Mouse (Mus musculus): Measurements from ENCODE around the gene Bak1. TPM values are rescaled to one million over a fixed set of nuclear protein-coding genes. Genes with fewer than 3 reads are reported as not detected.
"Not testable (repeated sequence)": the region's sequence is repeated elsewhere in the genome, so short reads cannot be mapped to it uniquely, and the experiment has no call there.

Gene Bak1
- total RNA-seq, 2 experiments from 2014 or later, result 27.2 to 31.0 TPM

GRCm38 (mm10) chr17:26985503-26986179 is 43.2 kb downstream of the Bak1 start:
- DNase-seq (ENCODE audit: low spot score in 2 of 2), result no peak

- no peak for DNase-seq (ENCODE audit: low spot score in 2 of 2)
Measured at GRCm38 (mm10) chr17:26983382-26983781, 45.4 kb downstream of the Bak1 start.

- DNase-seq (ENCODE audit: low spot score in 2 of 2), result no peak
Measured at GRCm38 (mm10) chr17:26981050-26981449, 47.8 kb downstream of the Bak1 start.

GRCm38 (mm10) chr17:26979426-26979825 is 49.4 kb downstream of the Bak1 start:
- DNase-seq (ENCODE audit: low spot score in 2 of 2), result no peak

GRCm38 (mm10) chr17:26977354-26977753 is 51.5 kb downstream of the Bak1 start:
- not testable (repeated sequence) for DNase-seq (ENCODE audit: low spot score in 2 of 2)

GRCm38 (mm10) chr17:26975415-26975814 is 53.4 kb downstream of the Bak1 start:
- no peak for DNase-seq (ENCODE audit: low spot score in 2 of 2)

- DNase-seq (ENCODE audit: low spot score in 2 of 2), result no peak
Measured at GRCm38 (mm10) chr17:26974547-26974946, 54.3 kb downstream of the Bak1 start.

GRCm38 (mm10) chr17:26972703-26973574 is 55.9 kb downstream of the Bak1 start, which contains the start of gene Zbtb9:
TSS of gene Zbtb9 (plus strand) at chr17:26973167.
- DNase-seq (ENCODE audit: low spot score in 2 of 2), result peak; percentile 92 to 95

- DNase-seq (ENCODE audit: low spot score in 2 of 2), result no peak
Measured at GRCm38 (mm10) chr17:26972107-26972506, 56.7 kb downstream of the Bak1 start.

- no peak for DNase-seq (ENCODE audit: low spot score in 2 of 2)
Measured at GRCm38 (mm10) chr17:26971247-26971905, 57.4 kb downstream of the Bak1 start.

GRCm38 (mm10) chr17:26970221-26970620 is 58.6 kb downstream of the Bak1 start:
- no peak for DNase-seq (ENCODE audit: low spot score in 2 of 2)

Other genes with a start within 250 kb of the Bak1 start
- gene Bnip1, start 247.9 kb downstream of the Bak1 start, total RNA-seq (2021), result 10 to 100 TPM; 20.2 to 23.7 TPM
- gene Nkx2-5, start 184.0 kb downstream of the Bak1 start, total RNA-seq (2021), result not detected
- 1 to 10 TPM; 1.1 to 1.2 TPM for gene Kifc5b, start 111.9 kb downstream of the Bak1 start, total RNA-seq (2021)
- 10 to 100 TPM; 45.4 to 46.7 TPM for gene Phf1, start 96.0 kb downstream of the Bak1 start, total RNA-seq (2021)
- gene Cuta, start 89.4 kb downstream of the Bak1 start, total RNA-seq (2021), result 100 to 1,000 TPM; 129 to 141 TPM
- 10 to 100 TPM; 16.6 to 19.1 TPM for gene Syngap1, start 87.8 kb downstream of the Bak1 start, total RNA-seq (2021)
- gene Zbtb9, start 55.8 kb downstream of the Bak1 start, total RNA-seq (2021), result 1 to 10 TPM; 6.4 to 8.0 TPM
- 1 to 10 TPM; 5.5 to 6.2 TPM for gene Itpr3, start 28.3 kb upstream of the Bak1 start, total RNA-seq (2021)
- gene Uqcc2, start 104.9 kb upstream of the Bak1 start, total RNA-seq (2021), result 100 to 1,000 TPM; 266 to 331 TPM
- gene Ip6k3, start 138.8 kb upstream of the Bak1 start, total RNA-seq (2021), result 1 to 10 TPM in 1 of 2 experiments, under 1 TPM in 1; 0.60 to 2.2 TPM
- 10 to 100 TPM; 60.5 to 72.7 TPM for gene Lemd2, start 175.5 kb upstream of the Bak1 start, total RNA-seq (2021)

All from adrenal gland, adult 18-20 months (tissue).